Mouse (Mus musculus) ovary, postnatal 10 days (tissue): Measurements from ENCODE around the gene Rnf169.

Experiments used
- DNase-seq: peaks from one replicate; pipeline ENCODE4 v3.0.0; 2022; ENCODE audit warnings: low spot score

The Rnf169 gene

DNA sequence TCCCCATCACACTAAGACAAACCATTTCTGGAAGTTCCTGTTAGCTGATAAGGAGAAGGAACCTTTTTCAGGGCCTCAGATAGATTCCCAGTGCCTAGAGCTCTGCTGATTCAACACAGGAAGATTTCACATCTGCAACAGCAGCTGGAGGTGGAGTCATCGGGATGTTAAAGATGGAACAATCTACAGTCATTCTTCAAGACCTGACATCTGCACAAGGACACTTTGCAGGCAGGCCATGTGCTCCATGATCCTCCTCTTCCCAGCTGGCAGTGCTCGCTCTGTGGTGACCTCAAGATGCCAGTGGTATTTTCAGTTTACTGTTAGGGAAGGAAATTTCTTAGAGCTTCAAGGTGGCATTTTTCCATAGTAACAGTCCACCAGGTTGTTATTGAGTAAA, 87.9 kb downstream of the Rnf169 start:
- no peak for DNase-seq

DNA sequence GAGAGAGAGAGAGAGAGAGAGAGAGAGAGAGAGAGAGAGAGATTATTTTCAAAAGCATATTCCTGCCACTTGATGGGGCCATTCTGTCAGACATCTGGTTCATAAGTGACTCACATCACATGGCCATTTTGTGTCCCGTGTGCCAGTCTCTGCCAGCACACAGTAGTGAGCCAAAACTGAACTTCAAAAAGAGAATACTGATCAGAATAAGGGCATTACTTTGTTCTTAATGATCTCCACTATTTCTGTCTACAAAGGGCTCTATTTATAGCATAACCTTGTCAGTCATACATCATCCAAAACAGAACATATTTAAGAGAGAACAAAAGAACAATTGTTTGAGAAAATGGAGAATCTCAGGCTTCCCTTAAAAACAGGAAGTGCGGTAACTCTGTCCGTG, 88.8 kb downstream of the Rnf169 start:
- DNase-seq, result no peak

DNA sequence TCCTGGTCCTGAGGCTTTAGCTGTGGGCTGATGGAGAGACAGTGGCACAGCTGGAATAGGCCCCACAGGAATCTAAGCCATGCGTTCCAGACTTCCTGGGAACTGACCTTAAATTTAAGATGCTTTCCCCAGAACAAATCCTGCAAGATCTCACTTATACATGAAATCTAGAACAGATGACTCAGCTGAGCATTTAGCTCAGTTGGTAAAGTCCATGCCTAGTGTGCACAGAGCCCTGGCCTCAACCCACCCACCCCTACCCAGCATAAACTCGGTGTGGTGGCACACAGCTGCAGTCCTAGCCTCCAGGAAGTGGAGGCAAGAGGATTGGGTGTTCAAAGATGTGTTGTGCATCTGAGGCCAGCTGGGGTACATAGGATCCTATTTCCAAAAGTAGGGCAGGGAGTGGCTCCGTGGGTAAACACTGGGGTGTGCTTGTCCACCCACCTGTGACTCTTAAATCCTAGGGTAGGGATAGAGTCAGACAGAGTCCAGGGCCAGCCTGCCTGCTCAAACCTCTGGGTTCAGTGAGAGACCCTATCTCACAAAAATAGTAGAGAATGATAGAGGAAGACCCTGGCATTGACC, 90.0 kb downstream of the Rnf169 start:
- no peak for DNase-seq

DNA sequence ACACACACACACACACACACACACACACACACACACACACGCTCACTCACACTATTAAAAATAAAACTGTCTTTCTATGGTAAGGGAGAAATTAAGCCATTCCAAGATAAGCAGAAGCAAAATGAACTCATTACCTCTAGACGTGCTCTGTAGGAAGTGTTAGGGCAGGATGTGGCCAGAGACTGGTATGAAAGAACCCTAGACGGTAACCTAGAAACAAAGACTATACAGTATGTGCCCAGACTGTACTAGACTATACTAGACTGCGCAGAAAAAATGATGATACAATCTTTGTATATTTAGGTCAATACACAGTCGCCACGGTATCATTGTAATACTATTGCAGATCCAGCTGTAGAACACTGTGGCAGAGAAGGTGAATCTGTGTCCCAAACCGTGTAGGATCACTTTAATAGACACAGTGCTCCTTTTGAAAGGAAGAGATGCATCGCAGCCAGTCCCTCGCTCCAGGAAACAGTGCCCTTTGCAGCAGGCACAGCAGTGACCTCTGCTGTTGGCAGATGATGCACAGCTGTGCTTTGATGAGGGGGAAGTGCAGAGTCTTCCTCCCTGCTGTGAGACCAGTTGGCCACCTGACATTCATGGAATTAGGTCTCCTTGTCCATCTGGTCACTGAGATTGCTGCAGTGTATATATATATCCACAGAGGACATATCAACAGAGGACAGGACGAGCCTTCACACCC, 90.9 kb downstream of the Rnf169 start:
- no peak for DNase-seq

DNA sequence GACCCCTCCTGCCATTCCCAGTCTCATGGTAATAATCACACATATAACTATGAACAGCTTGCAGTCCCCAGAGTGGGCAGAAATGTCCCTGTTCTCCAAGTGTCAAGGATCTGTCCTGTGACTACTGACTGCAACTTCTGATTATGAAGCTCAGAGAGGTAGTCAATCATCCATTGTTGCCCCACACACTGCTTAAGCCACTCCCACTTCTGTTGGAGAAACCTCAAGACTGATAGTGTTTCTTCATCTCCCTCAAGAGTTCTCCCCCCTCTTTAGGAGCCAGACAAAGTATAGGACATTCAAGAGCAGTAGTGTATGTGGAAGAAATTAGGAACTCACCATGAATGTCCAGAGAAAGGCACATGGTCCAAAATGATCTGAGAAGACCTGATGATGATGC, 92.5 kb downstream of the Rnf169 start:
- DNase-seq, result no peak

DNA sequence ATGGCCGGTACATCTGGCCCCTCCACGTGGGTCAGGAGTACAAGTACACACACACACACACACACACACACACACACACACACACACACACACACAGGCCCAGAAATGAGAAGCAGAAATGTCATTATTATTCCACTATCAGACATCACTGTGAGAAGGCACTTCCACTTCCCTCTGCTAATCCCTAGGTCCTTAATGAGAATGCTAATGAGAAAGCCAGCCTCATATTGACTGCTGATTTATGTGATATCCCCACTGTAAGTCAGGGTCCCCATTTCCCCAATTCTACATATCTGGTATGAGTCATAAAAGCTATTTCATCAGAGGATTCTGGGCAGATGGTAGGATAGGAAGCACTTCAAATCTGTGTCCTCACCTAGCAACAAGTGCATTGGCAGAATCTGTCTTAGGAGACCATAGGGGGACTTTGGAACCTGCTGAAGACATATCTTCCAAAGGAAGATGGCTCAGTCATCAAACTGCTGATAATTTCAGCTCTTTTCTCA, 93.0 kb downstream of the Rnf169 start:
- no peak for DNase-seq

DNA sequence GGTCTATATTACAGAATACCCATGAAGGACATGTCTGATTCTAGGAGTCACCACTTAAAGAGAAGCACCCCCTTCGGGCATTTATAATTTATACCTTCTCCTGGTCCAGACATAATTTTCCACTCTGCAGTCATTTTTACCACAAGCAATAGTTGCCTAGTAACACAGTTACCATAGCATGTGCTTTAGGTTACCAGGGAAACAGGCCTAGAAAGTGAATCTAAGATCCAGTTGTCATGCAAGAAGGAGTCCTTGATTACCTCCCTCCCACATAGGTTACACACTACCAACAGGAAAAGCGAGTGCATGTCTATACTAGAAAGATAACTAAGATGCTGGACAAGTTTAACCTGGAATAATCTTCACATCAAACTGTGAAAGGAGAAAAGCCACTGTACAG, 102.0 kb downstream of the Rnf169 start:
- no peak for DNase-seq

DNA sequence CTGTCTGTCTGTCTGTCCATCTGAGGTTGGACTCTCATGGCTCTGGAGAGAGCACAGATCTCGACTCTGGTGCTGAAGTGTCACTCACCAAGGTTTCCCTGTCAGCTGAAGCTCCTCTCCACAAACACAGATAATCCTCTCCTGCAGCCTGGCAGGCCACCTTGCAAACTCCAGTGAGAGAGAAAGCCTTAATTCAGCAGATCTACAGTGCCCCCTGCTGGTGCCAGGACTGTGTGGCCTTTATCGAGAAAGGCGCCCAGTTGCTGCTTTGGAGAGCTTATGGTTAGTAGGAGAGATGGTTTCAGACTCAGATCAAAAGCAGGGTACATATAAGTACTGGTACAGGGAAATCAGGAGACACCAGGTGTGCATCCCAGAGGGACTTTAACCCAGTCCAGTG, 103.9 kb downstream of the Rnf169 start:
- DNase-seq, result peak; percentile 60

DNA sequence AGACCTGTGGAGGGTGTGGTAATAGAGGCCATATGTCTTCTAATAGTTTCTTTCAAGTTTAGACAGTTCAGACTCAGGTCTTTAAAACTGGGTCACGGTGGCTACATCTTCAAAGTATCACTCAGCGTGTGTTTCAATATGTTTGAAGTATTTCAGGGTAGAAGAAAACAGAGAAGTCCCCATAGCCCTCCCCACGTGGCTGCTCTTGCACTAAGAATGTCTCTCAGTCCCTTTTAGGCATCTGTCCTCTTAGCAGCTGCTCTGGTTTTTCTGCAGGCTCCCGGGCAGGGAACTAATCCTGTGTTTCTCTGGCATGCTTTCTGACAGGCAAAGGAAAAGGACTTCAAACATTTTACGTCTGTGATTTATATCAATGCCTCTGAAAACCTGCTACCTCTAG, 104.4 kb downstream of the Rnf169 start:
- DNase-seq, result no peak

DNA sequence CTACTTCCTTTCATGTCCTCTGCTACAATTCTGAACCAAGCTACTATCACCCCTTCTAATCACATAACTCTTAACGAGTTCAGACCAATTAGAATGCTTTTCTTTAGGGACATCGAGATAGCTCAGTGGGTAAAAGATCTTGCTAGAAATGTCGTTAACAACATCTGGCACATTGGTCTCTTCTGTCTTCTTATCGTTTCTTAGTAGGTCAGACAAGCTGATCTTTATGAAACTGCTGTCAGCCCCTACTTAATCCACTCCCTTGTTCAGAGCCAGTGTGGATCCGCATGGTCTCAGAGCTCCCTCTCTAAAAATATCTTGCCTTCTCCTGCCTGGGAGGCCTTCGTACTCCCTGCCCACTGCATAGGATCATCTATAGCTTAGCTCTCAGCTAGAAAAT, 106.3 kb downstream of the Rnf169 start:
- no peak for DNase-seq
